Mouse (Mus musculus) ovary, adult 18-20 months (tissue): ENCODE measurements around the gene Phf10.
"Not testable (repeated sequence)": the region's sequence is repeated elsewhere in the genome, so short reads cannot be mapped to it uniquely, and the experiment has no call there.

Experiments used
- DNase-seq: peaks from one replicate; pipeline ENCODE4 v3.0.0; 2022; ENCODE audit warnings: low spot score, mixed read lengths

Phf10 gene

DNA sequence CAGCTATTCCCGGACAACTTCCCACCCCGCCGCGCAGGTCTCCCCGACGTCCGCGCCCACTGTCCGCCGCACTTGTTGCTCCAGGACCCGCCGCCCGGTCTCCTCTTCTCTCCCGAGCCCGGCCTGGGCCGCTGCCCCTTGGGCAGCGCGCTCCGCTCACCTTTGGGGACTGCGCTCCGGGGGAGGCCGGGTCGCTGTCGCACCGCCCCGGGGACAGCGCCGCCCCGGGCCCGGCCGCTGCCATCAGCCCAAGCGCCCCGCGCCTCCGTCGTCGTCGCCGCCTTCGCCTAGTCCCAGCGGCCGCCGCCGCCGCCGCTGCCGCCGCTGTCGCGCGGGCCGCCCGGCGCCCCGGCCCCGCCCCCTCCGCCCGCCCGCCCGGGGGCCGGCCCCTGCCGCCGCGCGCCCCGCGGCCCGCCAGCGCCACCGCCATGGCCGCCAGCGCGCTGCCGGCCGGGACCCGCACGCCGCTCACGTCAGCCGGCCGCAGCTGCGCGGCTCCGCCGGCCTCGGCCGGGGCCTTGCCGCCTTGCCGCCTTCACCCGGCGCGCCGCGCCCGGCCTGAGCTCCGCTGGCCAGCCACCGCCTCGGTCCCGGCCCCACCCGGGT lies at the start of gene Phf10:
TSS of gene Phf10 (minus strand) at position 323 of the 606 bp plus-strand sequence.
- not testable (repeated sequence) for DNase-seq

DNA sequence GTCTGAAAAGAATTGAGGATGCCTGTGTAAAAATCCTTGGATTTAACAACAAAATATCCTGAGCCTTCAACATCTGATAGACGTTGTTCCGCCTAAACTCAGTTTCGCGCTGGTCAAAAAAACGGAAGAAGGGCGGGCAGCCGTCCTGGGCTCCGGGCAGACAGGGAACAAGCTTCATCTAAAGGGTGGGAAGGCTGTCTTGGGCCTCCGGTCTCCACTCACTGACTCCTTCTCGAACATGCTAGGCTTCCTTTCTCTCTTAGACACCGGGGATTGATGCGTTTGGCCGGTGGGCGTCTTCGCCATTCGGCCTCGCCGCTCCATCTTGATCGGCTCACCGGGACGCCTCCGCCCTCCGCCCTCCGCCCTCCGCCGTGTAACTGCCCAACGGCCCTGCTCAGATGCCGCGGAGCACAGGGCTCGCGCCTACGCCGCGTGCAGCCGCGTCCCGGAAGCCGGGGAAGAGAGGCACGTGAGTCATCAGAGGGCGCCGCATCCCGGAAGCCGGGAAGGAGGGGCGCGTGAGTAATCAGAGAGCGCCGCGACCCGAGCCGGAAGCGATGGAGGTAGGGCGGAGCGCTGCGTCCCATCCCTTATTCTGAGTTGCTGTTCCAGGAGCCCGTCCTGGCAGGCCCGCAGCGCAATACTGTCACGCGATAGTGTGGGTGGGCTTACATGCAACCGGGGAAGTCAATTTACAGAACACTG lies 48.8 kb upstream of the Phf10 start, which contains the start of gene Gm3435:
TSS of gene Gm3435 (plus strand) at position 471 of the 708 bp plus-strand sequence.
- not testable (repeated sequence) for DNase-seq

DNA sequence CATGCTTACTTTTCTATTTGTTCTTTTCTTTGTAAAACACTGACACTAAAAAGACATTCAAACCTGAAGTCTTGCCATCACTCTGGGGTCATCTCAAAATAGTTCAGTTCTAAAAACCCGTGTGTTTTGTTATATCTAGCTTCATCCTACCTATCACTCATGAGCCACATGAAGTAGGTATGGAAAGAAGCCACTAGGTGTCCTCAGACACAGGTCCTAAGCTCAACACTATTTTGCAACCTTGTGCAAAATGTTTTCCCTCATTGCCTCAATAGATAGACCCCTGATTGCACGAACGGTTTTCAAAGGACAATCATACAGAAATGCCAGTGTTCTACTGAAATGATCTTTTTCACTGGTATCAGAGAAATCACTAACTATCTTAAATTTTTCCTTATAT lies 48.0 kb upstream of the Phf10 start:
- not testable (repeated sequence) for DNase-seq

DNA sequence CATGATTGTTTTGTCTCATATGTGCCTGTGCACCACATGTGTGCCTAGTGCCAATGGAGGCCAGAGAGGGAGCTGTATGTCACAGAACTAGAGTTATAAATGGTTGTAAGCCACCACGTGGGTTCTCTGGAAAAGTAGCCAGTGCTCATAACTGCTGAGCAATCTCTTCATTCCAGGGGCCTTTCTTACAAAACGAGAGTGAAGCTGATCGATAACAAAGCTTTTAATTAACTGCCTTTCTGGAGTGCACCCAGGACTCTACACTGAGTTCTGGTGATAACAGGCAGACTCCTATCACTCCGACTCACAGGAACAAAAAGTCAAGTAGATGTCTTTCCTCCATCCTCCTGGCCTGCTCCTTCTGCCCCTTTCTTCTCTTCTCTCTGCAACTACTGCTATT lies 39.0 kb upstream of the Phf10 start:
- not testable (repeated sequence) for DNase-seq

DNA sequence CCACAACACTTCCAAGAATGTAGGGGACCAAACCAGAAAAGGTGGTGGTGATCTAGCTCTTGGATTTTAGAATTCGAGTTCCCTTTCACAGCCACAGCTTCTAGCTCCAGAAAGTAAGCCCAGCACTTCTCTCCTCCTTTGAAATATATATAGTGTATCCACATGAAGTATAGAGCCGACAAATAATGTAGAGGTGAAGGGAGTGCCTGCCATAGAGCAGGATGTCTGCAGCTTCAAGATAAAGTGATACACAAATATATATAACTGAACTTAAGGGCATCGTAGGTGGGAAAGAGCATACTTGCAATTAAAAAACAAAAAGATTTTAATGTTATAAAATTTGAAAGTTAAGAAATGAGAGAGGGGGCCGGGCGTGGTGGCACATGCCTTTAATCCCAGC lies 33.1 kb upstream of the Phf10 start:
- DNase-seq, result not testable (repeated sequence)

DNA sequence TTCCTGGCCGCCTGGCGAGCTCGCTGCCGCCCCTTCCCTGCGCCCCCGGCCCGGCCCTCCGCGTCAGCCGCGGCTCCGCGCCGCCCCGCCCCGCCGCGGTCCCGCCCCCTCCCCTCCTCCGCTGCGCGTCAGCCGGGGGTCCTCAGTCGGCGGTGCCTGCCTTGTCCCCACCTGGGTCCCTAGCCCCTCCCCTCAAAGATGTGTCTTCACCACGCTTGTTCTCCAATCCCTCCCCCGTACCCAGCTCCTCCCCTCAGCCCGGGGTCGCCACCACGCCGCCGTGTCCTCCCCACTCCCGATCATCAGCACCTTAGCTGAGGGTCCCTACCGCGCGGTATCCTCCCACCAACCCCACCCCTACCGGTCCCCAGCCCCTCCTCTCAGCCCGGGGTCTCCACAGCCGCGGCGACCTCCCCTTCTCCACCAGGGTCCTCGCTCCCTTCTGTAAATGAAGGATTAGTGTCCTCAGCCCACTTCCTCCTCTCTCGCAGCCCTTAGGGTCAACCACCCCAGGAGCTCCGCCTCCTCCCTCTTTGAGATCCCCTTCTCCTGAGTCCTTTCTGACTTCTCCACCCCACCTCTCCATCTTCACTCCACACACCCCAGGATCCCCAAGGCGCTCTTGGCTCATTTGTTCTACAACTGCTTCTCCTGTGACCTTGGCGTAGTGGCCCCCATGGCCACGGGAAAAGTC lies 32.2 kb upstream of the Phf10 start:
- DNase-seq, result not testable (repeated sequence)

DNA sequence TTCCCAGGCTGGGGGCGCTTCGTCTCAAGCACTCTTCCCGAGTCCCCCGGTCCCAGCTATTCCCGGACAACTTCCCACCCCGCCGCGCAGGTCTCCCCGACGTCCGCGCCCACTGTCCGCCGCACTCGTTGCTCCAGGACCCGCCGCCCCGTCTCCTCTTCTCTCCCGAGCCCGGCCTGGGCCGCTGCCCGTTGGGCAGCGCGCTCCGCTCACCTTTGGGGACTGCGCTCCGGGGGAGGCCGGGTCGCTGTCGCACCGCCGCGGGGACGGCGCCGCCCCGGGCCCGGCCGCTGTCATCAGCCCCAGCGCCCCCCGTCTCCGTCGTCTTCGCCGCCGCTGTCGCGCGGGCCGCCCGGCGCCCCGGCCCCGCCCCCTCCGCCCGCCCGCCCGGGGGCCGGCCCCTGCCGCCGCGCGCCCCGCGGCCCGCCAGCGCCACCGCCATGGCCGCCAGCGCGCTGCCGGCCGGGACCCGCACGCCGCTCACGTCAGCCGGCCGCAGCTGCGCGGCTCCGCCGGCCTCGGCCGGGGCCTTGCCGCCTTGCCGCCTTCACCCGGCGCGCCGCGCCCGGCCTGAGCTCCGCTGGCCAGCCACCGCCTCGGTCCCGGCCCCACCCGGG lies 31.6 kb upstream of the Phf10 start:
- not testable (repeated sequence) for DNase-seq

DNA sequence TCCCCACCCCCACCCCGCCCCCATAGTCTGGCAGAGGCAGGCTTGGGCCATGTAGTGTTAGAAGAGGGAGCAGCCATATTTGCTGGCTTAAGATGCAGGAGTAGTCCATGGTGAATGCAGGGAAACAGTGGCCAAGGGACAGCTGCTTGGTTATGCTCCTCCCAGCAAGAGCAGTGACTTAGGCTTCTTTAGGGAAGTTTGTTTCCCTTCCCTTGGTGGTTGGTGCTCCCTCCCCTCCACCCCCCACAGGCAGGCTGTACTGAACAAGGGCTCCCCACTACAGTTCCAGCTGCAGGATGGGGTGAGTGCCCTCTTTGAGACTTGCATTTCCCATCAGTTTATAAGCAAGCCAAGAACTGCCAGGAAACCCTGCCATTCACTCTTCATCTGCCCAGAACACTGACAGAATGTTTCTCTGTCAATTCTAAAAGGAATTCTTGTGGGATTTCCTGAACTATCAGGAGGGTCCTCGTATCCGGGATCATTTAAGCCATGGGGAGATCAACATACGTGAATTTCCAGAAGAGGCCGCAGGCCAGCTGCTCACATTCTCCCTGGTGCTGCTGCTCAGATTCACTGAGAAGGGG lies 29.1 kb upstream of the Phf10 start:
- DNase-seq, result not testable (repeated sequence)

DNA sequence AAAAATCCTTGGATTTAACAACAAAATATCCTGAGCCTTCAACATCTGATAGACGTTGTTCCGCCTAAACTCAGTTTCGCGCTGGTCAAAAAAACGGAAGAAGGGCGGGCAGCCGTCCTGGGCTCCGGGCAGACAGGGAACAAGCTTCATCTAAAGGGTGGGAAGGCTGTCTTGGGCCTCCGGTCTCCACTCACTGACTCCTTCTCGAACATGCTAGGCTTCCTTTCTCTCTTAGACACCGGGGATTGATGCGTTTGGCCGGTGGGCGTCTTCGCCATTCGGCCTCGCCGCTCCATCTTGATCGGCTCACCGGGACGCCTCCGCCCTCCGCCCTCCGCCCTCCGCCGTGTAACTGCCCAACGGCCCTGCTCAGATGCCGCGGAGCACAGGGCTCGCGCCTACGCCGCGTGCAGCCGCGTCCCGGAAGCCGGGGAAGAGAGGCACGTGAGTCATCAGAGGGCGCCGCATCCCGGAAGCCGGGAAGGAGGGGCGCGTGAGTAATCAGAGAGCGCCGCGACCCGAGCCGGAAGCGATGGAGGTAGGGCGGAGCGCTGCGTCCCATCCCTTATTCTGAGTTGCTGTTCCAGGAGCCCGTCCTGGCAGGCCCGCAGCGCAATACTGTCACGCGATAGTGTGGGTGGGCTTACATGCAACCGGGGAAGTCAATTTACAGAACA lies 17.4 kb upstream of the Phf10 start, which contains the start of the genes 9030025P20Rik and Gm3417:
TSS of gene 9030025P20Rik (plus strand) at position 107 of the 677 bp plus-strand sequence.
TSS of gene Gm3417 (minus strand) at position 429 of the 677 bp plus-strand sequence.
- not testable (repeated sequence) for DNase-seq

DNA sequence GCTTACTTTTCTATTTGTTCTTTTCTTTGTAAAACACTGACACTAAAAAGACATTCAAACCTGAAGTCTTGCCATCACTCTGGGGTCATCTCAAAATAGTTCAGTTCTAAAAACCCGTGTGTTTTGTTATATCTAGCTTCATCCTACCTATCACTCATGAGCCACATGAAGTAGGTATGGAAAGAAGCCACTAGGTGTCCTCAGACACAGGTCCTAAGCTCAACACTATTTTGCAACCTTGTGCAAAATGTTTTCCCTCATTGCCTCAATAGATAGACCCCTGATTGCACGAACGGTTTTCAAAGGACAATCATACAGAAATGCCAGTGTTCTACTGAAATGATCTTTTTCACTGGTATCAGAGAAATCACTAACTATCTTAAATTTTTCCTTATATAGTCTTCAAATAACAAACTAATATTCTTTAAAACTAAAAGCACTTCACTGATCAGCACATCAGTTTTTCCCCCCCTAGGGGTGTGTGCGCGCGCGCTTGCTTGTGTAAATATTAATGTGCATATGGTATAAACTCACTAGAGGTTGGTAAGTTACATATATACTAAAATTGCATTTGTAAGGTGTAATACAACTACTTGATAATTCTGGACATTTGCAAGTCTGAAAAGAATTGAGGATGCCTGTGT lies 16.8 kb upstream of the Phf10 start:
- DNase-seq, result not testable (repeated sequence)

DNA sequence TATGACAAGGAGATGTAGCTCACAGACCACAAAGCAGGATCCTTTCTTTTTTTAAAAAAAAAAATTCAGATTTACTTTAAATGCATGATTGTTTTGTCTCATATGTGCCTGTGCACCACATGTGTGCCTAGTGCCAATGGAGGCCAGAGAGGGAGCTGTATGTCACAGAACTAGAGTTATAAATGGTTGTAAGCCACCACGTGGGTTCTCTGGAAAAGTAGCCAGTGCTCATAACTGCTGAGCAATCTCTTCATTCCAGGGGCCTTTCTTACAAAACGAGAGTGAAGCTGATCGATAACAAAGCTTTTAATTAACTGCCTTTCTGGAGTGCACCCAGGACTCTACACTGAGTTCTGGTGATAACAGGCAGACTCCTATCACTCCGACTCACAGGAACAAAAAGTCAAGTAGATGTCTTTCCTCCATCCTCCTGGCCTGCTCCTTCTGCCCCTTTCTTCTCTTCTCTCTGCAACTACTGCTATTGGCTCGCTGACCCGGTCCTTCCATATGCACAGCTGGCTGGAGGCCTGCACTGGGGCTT lies 7.4 kb upstream of the Phf10 start:
- DNase-seq, result not testable (repeated sequence)

DNA sequence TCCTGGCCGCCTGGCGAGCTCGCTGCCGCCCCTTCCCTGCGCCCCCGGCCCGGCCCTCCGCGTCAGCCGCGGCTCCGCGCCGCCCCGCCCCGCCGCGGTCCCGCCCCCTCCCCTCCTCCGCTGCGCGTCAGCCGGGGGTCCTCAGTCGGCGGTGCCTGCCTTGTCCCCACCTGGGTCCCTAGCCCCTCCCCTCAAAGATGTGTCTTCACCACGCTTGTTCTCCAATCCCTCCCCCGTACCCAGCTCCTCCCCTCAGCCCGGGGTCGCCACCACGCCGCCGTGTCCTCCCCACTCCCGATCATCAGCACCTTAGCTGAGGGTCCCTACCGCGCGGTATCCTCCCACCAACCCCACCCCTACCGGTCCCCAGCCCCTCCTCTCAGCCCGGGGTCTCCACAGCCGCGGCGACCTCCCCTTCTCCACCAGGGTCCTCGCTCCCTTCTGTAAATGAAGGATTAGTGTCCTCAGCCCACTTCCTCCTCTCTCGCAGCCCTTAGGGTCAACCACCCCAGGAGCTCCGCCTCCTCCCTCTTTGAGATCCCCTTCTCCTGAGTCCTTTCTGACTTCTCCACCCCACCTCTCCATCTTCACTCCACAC lies 583 bp upstream of the Phf10 start:
- DNase-seq, result not testable (repeated sequence)

DNA sequence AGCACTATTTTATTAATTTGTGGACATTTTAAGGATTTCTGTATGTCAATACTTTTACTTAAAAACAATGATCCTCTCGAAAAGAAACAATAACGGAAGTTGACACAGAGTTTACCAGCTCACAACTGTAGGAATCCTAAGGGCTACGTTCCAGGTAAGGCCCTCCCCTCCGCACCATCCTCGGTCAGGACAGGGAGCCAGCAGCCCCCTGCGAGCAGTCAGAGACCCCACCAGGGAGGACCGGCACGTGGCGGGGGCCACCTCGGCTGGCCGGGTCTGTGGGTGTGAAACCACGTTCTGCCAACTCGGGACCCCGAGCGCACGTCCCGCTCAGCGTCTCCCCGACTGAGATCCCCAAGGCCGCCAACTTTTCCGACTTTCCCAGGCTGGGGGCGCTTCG lies 553 bp downstream of the Phf10 start:
- no peak for DNase-seq

DNA sequence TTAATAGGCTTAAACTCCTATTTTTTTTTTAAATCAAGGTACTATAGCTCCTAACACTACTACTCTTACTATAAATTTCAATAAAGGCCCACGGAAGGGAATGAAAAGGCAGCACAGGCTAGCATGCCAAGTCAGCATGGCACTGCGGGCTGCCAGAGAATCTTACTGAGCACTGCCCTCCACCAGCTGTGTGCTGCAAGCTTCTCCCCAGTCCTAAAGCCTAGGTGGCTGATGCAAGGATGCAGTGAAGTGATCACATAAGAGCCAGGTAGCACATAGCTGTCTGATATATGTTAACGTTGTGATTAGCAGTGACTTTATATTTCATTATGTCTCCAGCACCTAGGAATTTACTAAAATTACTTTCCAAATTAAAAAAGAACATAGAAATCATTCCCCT lies 1.1 kb downstream of the Phf10 start:
- DNase-seq, result no peak

DNA sequence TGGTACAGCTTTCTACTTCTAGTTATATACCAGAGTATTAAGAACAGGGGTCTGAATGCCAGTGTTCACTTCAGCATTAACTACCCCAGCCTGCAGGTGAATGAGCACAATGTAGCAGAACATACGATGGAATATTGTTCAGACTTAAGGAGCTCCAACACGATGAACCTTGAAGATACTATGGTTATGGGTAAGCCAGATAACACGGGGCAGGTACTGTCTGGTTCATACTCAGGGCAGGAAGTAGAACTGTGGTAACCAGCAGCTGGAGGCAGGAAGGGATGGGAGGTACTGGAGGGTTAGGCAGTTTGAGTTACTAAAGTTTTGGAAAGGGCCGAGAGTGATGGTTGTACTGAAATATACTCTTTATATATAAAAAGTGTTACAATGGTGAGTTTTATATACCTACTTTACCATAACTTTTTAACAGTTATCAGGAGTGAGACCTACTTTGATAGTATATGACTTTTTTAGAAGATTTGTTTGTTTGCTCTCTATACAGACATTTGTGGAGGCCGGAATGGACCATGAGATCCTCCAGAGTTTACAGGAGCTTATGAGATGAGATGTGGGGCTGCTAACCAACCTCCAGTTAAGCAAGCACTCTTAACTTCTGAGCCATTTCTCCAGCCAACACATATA lies 2.3 kb downstream of the Phf10 start:
- DNase-seq, result no peak

DNA sequence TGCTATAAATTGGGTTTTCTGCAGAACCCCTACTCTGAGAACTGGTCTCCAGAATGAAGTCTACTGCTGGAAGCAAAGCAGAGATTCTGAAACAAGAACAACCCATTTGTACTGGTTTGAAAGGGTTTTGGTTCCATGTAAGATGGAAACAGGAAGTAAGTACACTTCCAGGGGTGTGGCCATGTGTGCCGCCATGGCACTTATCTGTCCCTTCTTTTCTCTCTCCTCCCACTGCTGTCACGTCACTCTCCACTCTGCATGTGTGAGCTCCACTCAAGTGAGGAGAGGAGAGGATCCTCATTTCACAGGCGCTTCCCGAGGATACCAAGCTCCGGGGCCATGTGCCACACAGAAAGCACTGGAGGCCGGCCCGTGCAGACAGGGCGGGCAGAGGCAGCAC lies 7.6 kb downstream of the Phf10 start:
- DNase-seq, result no peak

DNA sequence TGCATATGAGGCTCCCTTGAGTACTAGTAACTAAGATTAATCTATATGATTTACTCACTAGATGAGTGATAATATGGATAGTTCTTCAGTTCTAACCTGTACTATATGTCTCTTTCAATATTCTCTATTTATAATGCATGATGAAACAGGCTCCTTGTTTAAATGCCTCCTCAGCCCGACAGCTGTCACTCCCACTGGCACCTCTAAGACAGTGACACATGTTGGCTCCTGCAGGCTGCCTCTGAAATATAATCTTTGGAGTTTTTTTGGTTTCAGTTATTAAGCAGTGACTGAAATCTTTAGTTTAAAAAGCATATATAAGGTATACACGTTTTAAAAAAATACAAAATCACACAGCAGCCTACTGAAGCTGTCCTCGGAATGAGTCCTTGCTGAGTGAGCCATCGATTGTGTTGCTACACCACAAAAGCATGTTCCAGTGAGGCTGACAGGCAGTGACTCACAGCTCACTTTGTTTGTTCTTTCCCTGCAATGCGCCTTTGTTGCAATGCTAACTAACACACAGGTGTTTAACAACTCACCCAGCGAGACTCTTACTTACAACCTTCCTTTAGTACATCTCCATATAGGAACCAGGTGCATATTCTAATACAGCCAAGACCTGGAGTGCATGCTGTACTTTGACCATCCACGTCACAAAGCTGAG lies 11.8 kb downstream of the Phf10 start:
- DNase-seq, result no peak

DNA sequence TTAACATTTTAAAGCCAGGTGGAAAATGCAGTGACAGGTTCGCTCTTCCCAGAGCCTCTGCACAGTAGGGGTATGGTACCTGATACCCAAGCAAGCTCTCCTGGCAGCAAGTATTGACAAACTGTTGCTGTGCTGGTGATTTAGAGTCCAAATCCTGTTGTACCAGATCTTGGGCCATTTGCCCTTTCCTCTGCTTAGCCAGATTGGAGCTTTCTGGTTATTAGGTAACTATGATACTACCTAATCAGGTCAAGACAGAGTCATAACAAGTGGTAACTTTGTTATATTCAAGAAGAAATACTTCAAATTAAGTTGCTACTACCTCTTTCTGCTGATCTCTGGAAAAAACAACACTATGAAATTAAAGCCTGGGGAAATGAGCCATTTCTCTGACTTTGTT lies 16.5 kb downstream of the Phf10 start:
- no peak for DNase-seq

DNA sequence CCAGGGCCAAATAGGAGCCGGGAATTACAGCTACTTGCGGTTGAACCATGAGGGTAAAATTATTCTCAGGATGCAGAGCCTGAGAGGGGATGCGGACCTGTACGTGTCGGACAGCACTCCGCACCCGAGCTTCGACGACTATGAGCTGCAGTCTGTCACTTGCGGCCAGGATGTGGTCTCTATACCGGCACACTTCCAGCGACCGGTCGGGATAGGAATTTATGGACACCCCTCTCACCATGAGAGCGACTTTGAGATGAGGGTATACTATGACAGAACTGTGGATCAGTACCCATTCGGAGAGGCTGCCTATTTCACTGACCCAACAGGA lies 17.4 kb downstream of the Phf10 start:
- no peak for DNase-seq
